Mouse (Mus musculus): ENCODE measurements at regions not wholly inside any gene's neighbourhood (a gene's known extent, or its start where the extent isn't known, plus 50 kb on each side); places are given as distances from the start of the nearest gene placed in this dataset.

GRCm38 (mm10) chr2:77341575-77342332 is 61.4 kb upstream of the Sestd1 start:
- peak; percentile 100 for TF ChIP-seq ZC3H11A (IDR thresholded peaks at IDR 0.05; ENCODE audit: borderline replicate concordance, low read depth, low read length)
- no peak for TF ChIP-seq CHD2 (IDR thresholded peaks at IDR 0.05; ENCODE audit: low read depth, low read length)
- TF ChIP-seq HCFC1 (IDR thresholded peaks at IDR 0.05; ENCODE audit: borderline replicate concordance, insufficient read depth, low read length): 0 out of 2 replicates have a peak, but pooled peaks have one; percentile 39
- TF ChIP-seq MAFK (IDR thresholded peaks at IDR 0.05; ENCODE audit: insufficient read depth, low read depth, low read length): peak; percentile 55; the same call in 1 of the 2 replicates
- no peak for TF ChIP-seq ZNF384 (IDR thresholded peaks at IDR 0.05; ENCODE audit: low read depth, low read length)

Measured in ES-E14 (cell line).